Mouse (Mus musculus): ENCODE measurements around the gene Rpl37.

The Rpl37 gene

DNA sequence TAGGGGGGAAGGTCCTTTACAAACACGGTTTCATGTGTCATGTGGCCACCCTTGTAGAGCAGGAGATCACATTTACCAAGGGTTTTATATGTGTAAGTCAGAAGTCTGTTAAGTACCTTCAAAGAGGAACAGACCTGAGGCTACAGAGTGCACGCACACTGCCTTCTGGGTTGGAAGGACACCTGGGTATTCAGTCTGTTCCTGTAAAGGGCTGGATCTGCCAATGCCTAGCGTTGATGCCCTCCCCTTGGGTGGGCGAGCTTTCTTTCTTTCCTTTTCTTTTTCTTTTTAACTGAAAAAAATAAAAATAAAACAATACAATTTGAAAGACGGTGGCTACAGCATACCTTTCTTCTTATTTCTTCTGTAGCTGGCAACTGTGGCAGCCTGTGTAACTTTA is 38.6 kb downstream of the Rpl37 start:
- DNase-seq = no peak

DNA sequence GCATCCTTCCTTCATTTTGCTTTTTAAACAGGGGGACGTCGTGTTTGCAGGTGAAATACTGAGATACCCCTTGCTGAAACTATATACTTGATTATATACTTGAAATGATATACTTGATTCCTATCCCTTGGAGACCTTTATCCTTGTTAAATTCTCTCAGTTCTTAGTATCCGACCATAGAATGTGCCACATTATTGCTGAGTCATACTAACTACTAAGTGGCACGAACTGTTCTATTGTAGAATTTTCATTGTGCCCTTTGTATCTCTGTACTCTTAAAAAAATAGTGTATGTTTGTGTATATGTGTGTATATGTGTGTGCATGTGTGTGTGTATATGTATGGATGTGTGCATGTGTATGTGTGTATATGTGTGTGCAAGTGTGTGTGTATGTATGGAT is 39.9 kb downstream of the Rpl37 start:
- no peak for DNase-seq

DNA sequence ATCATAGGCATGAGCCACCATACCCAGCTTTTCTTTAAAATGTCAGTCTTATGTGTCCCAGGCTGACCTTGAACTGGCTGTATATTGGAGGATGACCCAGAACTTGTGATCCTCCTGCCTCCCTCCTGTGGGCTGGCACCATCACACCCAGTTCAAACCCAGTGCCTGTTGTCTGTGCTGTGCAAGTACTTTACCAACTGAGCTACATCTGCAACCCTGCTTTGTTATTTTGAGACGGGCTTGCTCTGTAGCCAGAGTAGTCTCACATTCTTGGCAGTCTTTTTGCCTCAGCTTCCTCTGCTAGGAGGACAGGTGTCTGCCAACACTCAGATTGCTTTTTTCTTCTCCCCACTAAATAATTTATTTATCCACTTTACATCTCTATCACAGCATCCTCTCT is 40.9 kb downstream of the Rpl37 start:
- DNase-seq = no peak

DNA sequence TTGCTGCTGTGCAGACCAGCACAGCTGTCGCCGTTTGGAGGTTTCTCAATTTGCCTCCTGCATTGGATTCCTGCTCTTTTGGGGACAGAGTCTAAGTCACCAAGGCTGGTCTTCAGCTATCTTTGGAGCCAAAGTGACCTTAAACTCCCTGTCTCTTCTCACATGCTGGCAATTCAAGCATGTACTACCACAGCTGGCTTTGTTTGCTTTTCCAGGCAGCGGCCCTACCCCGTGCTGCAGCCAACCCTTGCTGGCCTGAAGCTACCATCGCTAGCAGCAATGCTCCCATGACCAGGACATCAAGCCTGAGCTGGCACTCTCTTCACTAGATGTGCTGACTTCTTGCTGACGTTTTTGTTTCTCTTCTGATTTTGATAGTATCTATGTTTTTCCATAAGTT is 42.4 kb downstream of the Rpl37 start:
- no peak for DNase-seq

DNA sequence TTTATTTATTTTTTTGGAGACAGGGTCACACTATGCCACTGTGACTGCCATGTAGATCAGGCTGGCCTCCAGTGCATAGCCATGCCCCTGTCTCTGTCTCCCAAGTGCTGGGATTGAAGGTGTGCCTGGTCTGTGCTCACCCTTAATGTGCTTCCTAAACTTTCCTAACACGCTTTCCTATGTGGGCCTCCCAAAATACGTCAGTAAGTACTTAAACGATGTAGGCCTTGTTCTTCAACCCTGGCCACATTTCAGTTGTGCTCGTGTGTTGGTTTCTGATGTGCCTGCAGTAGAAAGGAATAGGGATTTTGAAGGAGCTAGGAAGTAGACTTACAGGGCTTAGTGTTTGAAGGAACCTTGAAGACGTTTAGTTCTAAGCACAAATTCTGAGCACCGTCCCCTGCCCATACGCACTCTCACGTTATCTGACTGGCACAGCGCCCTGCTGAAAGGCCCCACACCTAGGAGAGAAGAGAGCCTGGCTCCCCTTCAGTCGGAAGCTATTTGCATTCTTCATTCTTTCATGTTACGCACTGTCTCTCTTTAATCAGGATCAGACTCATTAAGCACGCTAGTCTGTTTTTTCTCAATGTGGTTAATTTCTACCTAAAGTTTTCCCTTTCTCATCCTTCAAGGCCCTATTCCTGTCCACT is 48.8 kb downstream of the Rpl37 start:
- DNase-seq = no peak
